Mouse (Mus musculus) myocyte (in vitro differentiated cells): ENCODE measurements around the gene Fam171a2. TPM values are rescaled to one million over a fixed set of nuclear protein-coding genes. Genes with fewer than 3 reads are reported as not detected.

Source experiments
- H3K27me3 ChIP-seq: one replicate; pipeline ENCODE4 v1.6.1; 2011; ENCODE audit not compliant: control insufficient read depth, insufficient read depth, insufficient read length
- H3K36me3 ChIP-seq: one replicate; pipeline ENCODE4 v1.6.1; 2011; ENCODE audit not compliant: control insufficient read depth, insufficient read depth
- H3K4me2 ChIP-seq: one replicate; pipeline ENCODE4 v1.6.1; 2011; ENCODE audit warnings: low read depth, control low read depth
- H3K4me3 ChIP-seq: one replicate; pipeline ENCODE4 v1.5.1; 2011; ENCODE audit warnings: mild to moderate bottlenecking, control low read depth, moderate library complexity
- H3K79me2 ChIP-seq: one replicate; pipeline ENCODE4 v1.6.1; 2011; ENCODE audit not compliant: control insufficient read depth, insufficient read depth
- H3ac ChIP-seq: one replicate; pipeline ENCODE4 v1.6.1; 2011; ENCODE audit not compliant: control insufficient read depth, insufficient read length
- CEBPB ChIP-seq: IDR thresholded peaks from 2 replicates; pipeline ENCODE4 v1.6.1; 2011; ENCODE audit warnings: mild to moderate bottlenecking, moderate library complexity; ENCODE audit not compliant: poor library complexity, insufficient read depth, severe bottlenecking
- E2F4 ChIP-seq: IDR thresholded peaks from one replicate; pipeline ENCODE4 v1.6.1; 2011; ENCODE audit warnings: mild to moderate bottlenecking, control low read depth, moderate library complexity; ENCODE audit not compliant: insufficient read depth
- MAX ChIP-seq: IDR thresholded peaks from one replicate; pipeline ENCODE4 v1.6.1; 2011; ENCODE audit warnings: low read depth, mild to moderate bottlenecking, control low read depth
- MYOD1 ChIP-seq, 3 experiments: IDR thresholded peaks; one replicate each; pipeline ENCODE4 v1.6.1; 2011; ENCODE audit warnings: control low read depth in 2 of 3, low read depth in 2 of 3, mild to moderate bottlenecking in 2 of 3, moderate library complexity in 1 of 3; ENCODE audit not compliant: insufficient read length in 2 of 3, control insufficient read depth in 1 of 3
- MYOG ChIP-seq, 3 experiments: IDR thresholded peaks; one replicate each; pipeline ENCODE4 v1.6.1; 2011; ENCODE audit warnings: control low read depth in 2 of 3, low read depth in 2 of 3, mild to moderate bottlenecking in 2 of 3; ENCODE audit not compliant: insufficient read length in 2 of 3, control insufficient read depth in 1 of 3, insufficient read depth in 1 of 3
- POLR2A ChIP-seq: IDR thresholded peaks from one replicate; pipeline ENCODE4 v1.6.1; 2011; ENCODE audit warnings: low read depth, mild to moderate bottlenecking, control low read depth, moderate library complexity; ENCODE audit not compliant: insufficient read length
- POLR2AphosphoS2 ChIP-seq: IDR thresholded peaks from one replicate; pipeline ENCODE4 v1.6.1; 2011; ENCODE audit warnings: low read depth, control low read depth; ENCODE audit not compliant: insufficient read length
- REST ChIP-seq: IDR thresholded peaks from one replicate; pipeline ENCODE4 v1.6.1; 2011; ENCODE audit warnings: mild to moderate bottlenecking, control low read depth, moderate library complexity; ENCODE audit not compliant: insufficient read depth, insufficient read length
- SRF ChIP-seq: IDR thresholded peaks from one replicate; pipeline ENCODE4 v1.6.1; 2011; ENCODE audit warnings: low read depth; ENCODE audit not compliant: control insufficient read depth, insufficient read length
- TCF12 ChIP-seq: IDR thresholded peaks from one replicate; pipeline ENCODE4 v1.6.1; 2011; ENCODE audit warnings: mild to moderate bottlenecking, control low read depth; ENCODE audit not compliant: poor library complexity, insufficient read depth, severe bottlenecking
- TCF3 ChIP-seq: IDR thresholded peaks from one replicate; pipeline ENCODE4 v1.6.1; 2011; ENCODE audit warnings: low read depth, control low read depth; ENCODE audit not compliant: insufficient read length
- USF1 ChIP-seq: IDR thresholded peaks from one replicate; pipeline ENCODE4 v1.6.1; 2011; ENCODE audit warnings: low read depth, mild to moderate bottlenecking, control low read depth, moderate library complexity
- polyA plus RNA-seq: library from polyadenylated mRNA; unstranded; fragments of >200 nt; fragmentation: generic; extraction: Trizol; gene quantifications from one replicate; pipeline ENCODE4 v1.2.1, GENCODE M21; 2012; ENCODE audit warnings: missing spikeins

Fam171a2 gene
- polyA plus RNA-seq, 1 experiment = 162 TPM

DNA sequence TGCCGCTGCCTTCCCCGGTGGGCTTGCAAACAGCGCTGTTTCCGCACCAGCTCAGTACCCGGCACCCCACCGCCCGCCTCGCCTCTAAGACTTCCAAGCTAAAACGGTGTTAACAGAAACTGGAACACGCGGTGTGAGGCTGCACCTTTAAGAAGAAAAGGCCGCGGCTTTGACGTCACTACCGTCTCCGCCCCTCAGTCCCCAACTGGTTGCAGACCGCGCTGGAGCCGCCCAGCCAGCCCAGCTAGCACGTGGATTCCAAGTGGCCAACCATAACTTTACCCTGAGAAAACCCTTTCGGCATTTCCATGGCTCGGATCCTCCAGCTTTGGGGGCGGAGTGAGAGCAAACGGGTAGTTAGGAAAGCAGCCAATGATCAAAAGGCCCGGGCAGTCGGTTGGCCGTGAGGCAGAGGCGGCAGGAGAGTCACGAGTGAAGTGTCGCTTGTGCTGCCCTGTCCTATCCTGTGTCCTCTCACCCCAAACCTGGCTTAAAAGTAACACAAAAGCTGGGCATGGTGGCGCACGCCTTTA lies 39.1 kb downstream of the Fam171a2 start:
- peak overlapping the region; percentile 84 for H3K4me2 ChIP-seq
- no peaks in the 10 kb centered on the region for H3K27me3 ChIP-seq
- peaks cover 7% of the 10 kb centered on the region for H3K36me3 ChIP-seq
- TF ChIP-seq MYOD1 (IDR thresholded peaks at IDR 0.05; ENCODE audit: control insufficient read depth in 1 of 3, insufficient read length in 2 of 3, low read depth in 2 of 3) (no peak), SRF (no peak), MYOG (IDR thresholded peaks at IDR 0.05; ENCODE audit: control insufficient read depth in 1 of 3, insufficient read depth in 1 of 3, insufficient read length in 2 of 3, low read depth in 2 of 3) (peak in 1 of 3 experiments; percentile 2), TCF3 (no peak), MAX (peak; percentile 61), REST (no peak), POLR2AphosphoS2 (peak; percentile 58), POLR2A (peak; percentile 66), CEBPB (no peak), TCF12 (no peak), E2F4 (peak; percentile 37), USF1 (peak; percentile 51)
- peak overlapping the region; percentile 68 for H3ac ChIP-seq
- H3K4me3 ChIP-seq = peak overlapping the region; percentile 83
- H3K79me2 ChIP-seq = peaks cover 21% of the 10 kb centered on the region

DNA sequence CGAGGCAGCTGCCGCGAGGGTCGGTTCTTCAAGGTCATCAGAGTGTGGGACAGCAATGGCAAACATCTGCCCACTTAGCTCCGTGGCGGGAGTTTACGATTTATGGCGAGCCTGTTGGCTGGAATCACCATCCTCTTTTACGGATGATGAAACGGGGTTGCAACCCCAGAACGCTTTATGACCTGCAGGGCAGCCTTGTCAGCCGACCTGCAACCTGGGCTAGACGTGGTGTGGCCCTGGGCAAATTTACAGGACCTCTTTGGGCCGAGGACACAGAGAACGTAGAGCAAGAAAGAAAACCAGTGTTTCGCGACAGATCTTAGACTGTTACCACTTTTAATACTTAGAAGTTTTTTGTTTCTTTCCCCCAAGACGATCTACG lies 39.7 kb downstream of the Fam171a2 start, which contains the start of gene Slc25a39:
TSS of gene Slc25a39 (minus strand) at position 113 of the 382 bp plus-strand sequence.
- H3K4me3 ChIP-seq = peak within 1 kb of the TSS; percentile 83
- no peaks in the 10 kb centered on the region for H3K27me3 ChIP-seq
- peak within 1 kb of the TSS; percentile 68 for H3ac ChIP-seq
- peaks cover 21% of the 10 kb centered on the region for H3K79me2 ChIP-seq
- TF ChIP-seq CEBPB (peak; percentile 96), MAX (peak; percentile 7), E2F4 (peak; percentile 36), REST (no peak), POLR2A (no peak)
- H3K4me2 ChIP-seq = peak within 1 kb of the TSS; percentile 90
- H3K36me3 ChIP-seq = peaks cover 12% of the 10 kb centered on the region

DNA sequence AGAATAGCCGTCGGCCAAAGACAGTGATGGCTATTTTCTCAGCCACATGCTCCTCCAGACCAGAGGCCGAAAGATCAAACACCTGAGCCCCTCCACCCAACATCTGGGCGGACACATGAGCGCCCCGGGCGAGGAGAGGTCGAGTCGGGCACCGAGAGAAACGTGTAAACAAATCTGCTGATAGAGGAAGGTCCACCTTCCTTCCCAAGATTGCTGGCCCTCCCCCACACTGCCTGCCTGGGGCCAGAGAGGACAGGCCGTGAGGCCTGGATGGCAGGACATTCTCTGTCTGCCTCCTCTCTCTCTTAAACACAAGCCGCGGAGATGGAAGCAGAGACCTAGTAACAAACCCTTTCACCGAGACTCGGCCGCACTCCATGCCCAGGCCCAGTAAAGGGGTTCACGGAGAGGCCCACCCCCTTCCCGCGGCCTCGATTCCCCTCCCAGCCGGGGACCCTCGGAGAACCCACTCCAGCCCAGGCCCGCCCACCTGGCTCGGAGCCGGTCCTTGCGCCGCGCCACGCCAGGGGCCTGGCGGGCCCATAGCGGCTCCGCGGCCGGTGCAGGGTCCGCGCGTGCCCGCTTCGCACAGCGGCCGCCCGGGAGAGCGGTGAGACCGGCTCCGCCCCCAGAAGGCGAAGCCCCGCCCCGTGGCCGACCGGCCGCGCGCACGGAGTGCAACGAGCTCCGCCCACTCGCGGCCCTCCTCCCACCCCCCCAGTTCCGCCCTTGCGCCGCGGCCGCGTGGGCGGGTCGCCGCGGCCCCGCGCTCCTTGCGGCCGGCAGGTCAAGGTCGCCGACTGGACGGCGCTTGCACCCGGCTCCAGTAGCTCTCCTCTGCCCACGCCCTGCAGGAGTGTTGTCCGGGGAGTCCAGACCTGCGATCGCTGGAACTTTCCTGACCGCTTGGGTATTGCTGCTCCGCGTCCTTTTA lies 40.3 kb downstream of the Fam171a2 start:
- H3K36me3 ChIP-seq = peaks cover 18% of the 10 kb centered on the region
- peaks cover 21% of the 10 kb centered on the region for H3K79me2 ChIP-seq
- H3K4me3 ChIP-seq = peak overlapping the region; percentile 83
- peak overlapping the region; percentile 90 for H3K4me2 ChIP-seq
- H3K27me3 ChIP-seq = no peaks in the 10 kb centered on the region
- H3ac ChIP-seq = peak overlapping the region; percentile 68
- TF ChIP-seq POLR2A (peak; percentile 74), MYOD1 (IDR thresholded peaks at IDR 0.05; ENCODE audit: control insufficient read depth in 1 of 3, insufficient read length in 2 of 3, low read depth in 2 of 3) (peak in 1 of 3 experiments; percentile 37), POLR2AphosphoS2 (peak; percentile 48), MAX (no peak), MYOG (IDR thresholded peaks at IDR 0.05; ENCODE audit: control insufficient read depth in 1 of 3, insufficient read depth in 1 of 3, insufficient read length in 2 of 3, low read depth in 2 of 3) (peak in 2 of 3 experiments; percentile 24 to 35), TCF3 (no peak), SRF (peak; percentile 57)

DNA sequence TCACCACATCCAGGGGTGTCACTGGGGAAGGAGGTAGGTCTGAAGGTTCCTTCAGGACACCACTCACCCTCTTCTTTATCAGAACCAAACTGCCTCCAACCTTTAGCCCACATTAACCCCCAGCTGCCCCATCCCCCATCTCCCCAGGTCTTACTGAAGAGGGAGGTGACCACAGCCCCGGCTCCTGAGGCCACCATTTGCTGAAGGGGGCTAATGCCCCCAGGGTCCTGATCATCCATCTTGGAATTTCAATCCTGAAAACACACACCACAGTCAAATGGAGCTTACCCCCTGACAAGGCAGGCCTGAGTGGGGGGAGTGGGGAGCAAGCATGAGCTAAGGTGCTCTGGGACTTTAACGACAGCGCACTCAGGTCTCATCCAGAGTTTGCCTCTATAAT lies 41.1 kb downstream of the Fam171a2 start:
- Histone ChIP-seq H3K4me3 (peak overlapping the region; percentile 83), H3K4me2 (peak overlapping the region; percentile 90), H3K79me2 (peaks cover 21% of the 10 kb centered on the region), H3K36me3 (peaks cover 18% of the 10 kb centered on the region), H3ac (peak overlapping the region; percentile 68), H3K27me3 (no peaks in the 10 kb centered on the region)
- no peak for TF ChIP-seq CEBPB
- TF ChIP-seq MYOD1 (IDR thresholded peaks at IDR 0.05; ENCODE audit: control insufficient read depth in 1 of 3, insufficient read length in 2 of 3, low read depth in 2 of 3) = no peak
- TF ChIP-seq MYOG (IDR thresholded peaks at IDR 0.05; ENCODE audit: control insufficient read depth in 1 of 3, insufficient read depth in 1 of 3, insufficient read length in 2 of 3, low read depth in 2 of 3) = no peak
- TF ChIP-seq TCF3 = no peak
- no peak for TF ChIP-seq TCF12
- no peak for TF ChIP-seq POLR2AphosphoS2
- TF ChIP-seq REST = no peak
- no peak for TF ChIP-seq MAX
- no peak for TF ChIP-seq POLR2A
- TF ChIP-seq E2F4 = no peak
